Mouse (Mus musculus) monocyte, adult 5-6 weeks (primary cell): Measurements from ENCODE around the gene BC048671. TPM values are rescaled to one million over a fixed set of nuclear protein-coding genes. Genes with fewer than 3 reads are reported as not detected.

ENCODE experiments used
- ATAC-seq: fragments of 153-309, 156-312 bp; replicated peaks from 2 replicates; pipeline ENCODE4 v1.8.0; 2017; ENCODE audit warnings: mild to moderate bottlenecking; ENCODE audit not compliant: low TSS enrichment, insufficient number of reproducible peaks, severe bottlenecking, poor library complexity, low FRiP score
- total RNA-seq: library from RNA; stranded (forward); fragments of 200-1000, 200-491, 200-594 nt; gene quantifications from 3 replicates; pipeline ENCODE4 v1.2.3, GENCODE M21; 2017

Gene BC048671
- total RNA-seq, 1 experiment from 2014 or later: not detected

DNA sequence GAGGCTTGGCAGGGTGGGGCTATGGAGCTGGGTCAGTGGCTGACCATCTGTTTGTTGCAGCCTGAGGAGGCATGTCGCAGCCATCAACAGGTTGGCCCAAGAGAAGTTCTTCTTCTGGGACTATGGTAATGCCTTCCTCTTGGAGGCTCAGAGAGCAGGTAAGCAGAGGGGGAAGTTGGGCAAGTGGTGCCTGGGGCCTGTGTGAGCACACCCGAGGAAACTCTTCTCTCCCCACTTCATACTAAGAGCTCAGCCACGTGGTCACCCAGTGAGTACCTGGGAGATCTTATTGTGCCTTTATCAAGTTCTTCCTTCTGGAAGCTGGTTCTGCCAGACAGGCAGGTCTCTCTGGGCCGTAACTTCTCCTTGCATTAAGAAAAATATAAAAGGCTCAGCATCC, 46.2 kb downstream of the BC048671 start:
- ATAC-seq: no peak

DNA sequence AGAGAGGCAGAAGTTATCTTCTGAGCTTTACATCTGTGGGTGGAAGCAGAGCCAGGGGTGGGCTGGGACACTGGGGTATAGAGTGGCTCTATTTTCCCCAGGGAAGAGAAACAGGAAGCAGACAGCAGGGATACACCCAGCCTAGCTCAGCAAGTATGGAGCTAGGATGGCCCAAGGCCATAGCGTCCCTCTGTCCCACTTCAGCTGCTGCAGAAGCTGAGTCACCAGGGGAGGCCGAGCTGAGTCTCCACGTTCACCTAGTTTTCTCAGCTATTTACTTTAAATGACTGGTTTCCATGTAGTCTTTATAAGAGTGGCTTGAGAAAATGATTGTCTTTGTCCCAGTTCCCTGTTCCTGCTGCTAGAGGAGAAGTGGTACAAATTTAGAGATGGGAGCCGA, 47.5 kb downstream of the BC048671 start:
- ATAC-seq: no peak

GRCm38 (mm10) chr6:90350011-90350410, 49.0 kb downstream of the BC048671 start:
- no peak for ATAC-seq

Other genes starting within 250 kb of the BC048671 start
- not detected in 3 replicates for gene Vmn1r49, start 222.7 kb upstream of the BC048671 start, total RNA-seq
- not detected in 3 replicates for gene Vmn1r50, start 199.8 kb upstream of the BC048671 start, total RNA-seq
- not detected in 3 replicates for gene Vmn1r51, start 178.6 kb upstream of the BC048671 start, total RNA-seq
- not detected in 3 replicates for gene Vmn1r52, start 126.4 kb upstream of the BC048671 start, total RNA-seq
- not detected in 3 replicates for gene V1ra8, start 98.4 kb upstream of the BC048671 start, total RNA-seq
- gene Vmn1r53, start 76.8 kb upstream of the BC048671 start, total RNA-seq: not detected in 3 replicates
- gene Vmn1r54, start 54.9 kb upstream of the BC048671 start, total RNA-seq: not detected in 3 replicates
- gene Chst13, start 24.0 kb downstream of the BC048671 start, total RNA-seq: 4.2 to 5.0 TPM in 2 of 3 replicates, not detected in the other
- gene Uroc1, start 32.1 kb downstream of the BC048671 start, total RNA-seq: not detected in 3 replicates
- 7.6 to 13.6 TPM (median 9.1 TPM) in 3 replicates for gene Zxdc, start 68.3 kb downstream of the BC048671 start, total RNA-seq
- not detected in 3 replicates for gene Cfap100, start 127.6 kb downstream of the BC048671 start, total RNA-seq
- not detected in 3 replicates for gene Klf15, start 161.4 kb downstream of the BC048671 start, total RNA-seq
- 0.68 to 2.9 TPM in 2 of 3 replicates, not detected in the other for gene Aldh1l1, start 185.2 kb downstream of the BC048671 start, total RNA-seq